Mouse (Mus musculus) lung, adult 2 months (tissue): ENCODE data around the gene Ces1a.

Experiments
- CTCF ChIP-seq: fragments of 200-500 bp; IDR thresholded peaks from 2 replicates; pipeline ENCODE4 v1.5.1; 2011; ENCODE audit warnings: mild to moderate bottlenecking, low read length, control low read depth; ENCODE audit not compliant: insufficient read depth
- POLR2A ChIP-seq: fragments of 200-500 bp; IDR thresholded peaks from 2 replicates; pipeline ENCODE4 v1.6.1; 2011; ENCODE audit warnings: low read depth, mild to moderate bottlenecking, control low read depth, low read length, borderline replicate concordance; ENCODE audit errors: extremely low read depth

DNA sequence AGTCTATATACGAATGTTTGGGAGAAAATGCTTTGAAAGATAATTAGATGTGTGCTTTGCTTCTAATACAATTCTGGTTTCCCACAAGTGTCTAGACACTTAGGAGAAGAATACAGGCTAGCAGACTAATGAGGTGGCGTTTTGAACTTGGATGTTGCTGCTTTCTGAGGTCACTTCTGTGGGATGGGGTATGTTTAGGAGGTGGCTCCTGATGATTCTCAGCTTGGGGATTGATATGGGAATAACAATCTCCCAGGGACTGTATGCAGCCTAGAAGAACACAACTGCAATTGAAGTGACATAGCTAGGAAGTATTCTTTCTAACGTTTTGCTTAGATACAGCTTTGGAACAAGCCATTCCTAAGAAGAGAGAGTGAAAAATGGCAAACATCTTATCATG, 65.5 kb downstream of the Ces1a start:
- TF ChIP-seq CTCF: no peak
- TF ChIP-seq POLR2A: no peak
